Mouse (Mus musculus) lung, adult 10 weeks (tissue): ENCODE results near the gene Olfr430. TPM values are rescaled to one million over a fixed set of nuclear protein-coding genes. Genes with fewer than 3 reads are reported as not detected.

ENCODE experiments used
- polyA plus RNA-seq: library from polyadenylated mRNA; stranded (reverse); fragments of 350-450 nt; fragmentation: Illumina TruSeq; extraction: RNeasy Lipid Tissue Mini Kit (QIAGEN cat#74804); gene quantifications from one replicate; pipeline ENCODE4 v1.2.3, GENCODE M21; 2014; ENCODE audit warnings: low read depth, low replicate concordance; ENCODE audit not compliant: insufficient read depth

Olfr430 gene
- not detected for polyA plus RNA-seq

GRCm38 (mm10) chr1:174066305-174066704 lies at the start of gene Olfr430:
Gene Olfr430, plus strand, starts transcription at chr1:174066605.

GRCm38 (mm10) chr1:174031698-174032097 lies 34.7 kb upstream of the Olfr430 start, which contains the start of gene Ifi205:
Gene Ifi205, minus strand, starts transcription at chr1:174031810.

GRCm38 (mm10) chr1:174040523-174041177 lies 25.8 kb upstream of the Olfr430 start, which contains the start of gene Olfr433:
Gene Olfr433, plus strand, starts transcription at chr1:174040705.

GRCm38 (mm10) chr1:174048893-174049292 lies 17.5 kb upstream of the Olfr430 start, which contains the start of gene Olfr432:
Gene Olfr432, plus strand, starts transcription at chr1:174049205.

GRCm38 (mm10) chr1:174084031-174084430 lies 17.6 kb downstream of the Olfr430 start, which contains the start of gene Olfr429:
Gene Olfr429, plus strand, starts transcription at chr1:174084331.

GRCm38 (mm10) chr1:174096591-174096990 lies 30.2 kb downstream of the Olfr430 start, which contains the start of gene Olfr427:
Gene Olfr427, plus strand, starts transcription at chr1:174096891.

GRCm38 (mm10) chr1:174121062-174121461 lies 54.7 kb downstream of the Olfr430 start, which contains the start of gene Olfr231:
Gene Olfr231, minus strand, starts transcription at chr1:174121162.

Other genes starting within 250 kb of the Olfr430 start
- gene Ifi211, start 153.6 kb upstream of the Olfr430 start, polyA plus RNA-seq = 5.9 TPM
- 28.8 TPM for gene Mndal, start 124.1 kb upstream of the Olfr430 start, polyA plus RNA-seq
- gene Ifi203, start 123.9 kb upstream of the Olfr430 start, polyA plus RNA-seq = 13.6 TPM
- not detected for gene Ifi202b, start 83.9 kb upstream of the Olfr430 start, polyA plus RNA-seq
- gene Ifi205, start 34.8 kb upstream of the Olfr430 start, polyA plus RNA-seq = 6.5 TPM
- gene Olfr433, start 25.9 kb upstream of the Olfr430 start, polyA plus RNA-seq = not detected
- gene Olfr432, start 17.4 kb upstream of the Olfr430 start, polyA plus RNA-seq = not detected
- not detected for gene Olfr429, start 17.7 kb downstream of the Olfr430 start, polyA plus RNA-seq
- gene Olfr427, start 30.3 kb downstream of the Olfr430 start, polyA plus RNA-seq = not detected
- not detected for gene Olfr231, start 54.6 kb downstream of the Olfr430 start, polyA plus RNA-seq
- gene Olfr424, start 64.9 kb downstream of the Olfr430 start, polyA plus RNA-seq = not detected
- not detected for gene Olfr420, start 89.0 kb downstream of the Olfr430 start, polyA plus RNA-seq
- gene Spta1, start 106.2 kb downstream of the Olfr430 start, polyA plus RNA-seq = 0.08 TPM
- gene Olfr419, start 185.5 kb downstream of the Olfr430 start, polyA plus RNA-seq = not detected